Mouse (Mus musculus): ENCODE measurements around the gene Dnmt3b. TPM values are rescaled to one million over a fixed set of nuclear protein-coding genes. Genes with fewer than 3 reads are reported as not detected.
A peak's percentile ranks its signal among the peaks of the same experiment; 100 is the strongest.

Gene Dnmt3b
- polyA plus RNA-seq (2012; rRNA removed) = 0.96 and 1.0 TPM in 2 replicates

DNA sequence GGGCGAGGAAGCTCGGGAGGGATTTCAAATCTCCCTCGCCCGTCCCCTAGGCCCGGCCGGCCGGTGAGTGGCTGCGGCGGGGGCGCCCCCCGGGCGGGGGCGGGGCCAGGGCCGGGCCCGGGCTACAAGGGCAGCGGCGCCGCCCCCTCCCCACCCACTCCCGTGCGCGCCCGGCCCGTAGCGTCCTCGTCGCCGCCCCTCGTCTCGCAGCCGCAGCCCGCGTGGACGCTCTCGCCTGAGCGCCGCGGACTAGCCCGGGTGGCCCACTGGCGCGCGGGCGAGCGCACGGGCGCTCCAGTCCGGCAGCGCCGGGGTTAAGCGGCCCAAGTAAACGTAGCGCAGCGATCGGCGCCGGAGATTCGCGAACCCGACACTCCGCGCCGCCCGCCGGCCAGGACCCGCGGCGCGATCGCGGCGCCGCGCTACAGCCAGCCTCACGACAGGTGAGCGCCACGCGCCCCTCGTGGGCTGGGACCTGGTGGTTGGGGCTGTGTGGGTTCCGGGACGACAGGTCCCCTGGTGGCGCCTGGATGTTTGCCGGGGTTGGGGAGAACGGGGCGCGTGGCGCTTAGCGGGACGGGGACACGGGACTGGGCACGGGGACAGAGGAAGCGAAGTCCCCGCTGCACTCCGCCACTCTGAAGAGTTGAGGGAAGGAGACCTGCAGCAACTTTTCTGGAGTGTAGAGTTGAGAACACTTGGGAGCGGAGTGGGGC is at the start of gene Dnmt3b:
Dnmt3b (plus strand) TSS at position 153 of the 716 bp plus-strand sequence.
- TF ChIP-seq CTCF (IDR thresholded peaks at IDR 0.05; ENCODE audit: extremely low read depth, insufficient read depth, low read length) (no peak), POLR2A (IDR thresholded peaks at IDR 0.05; ENCODE audit: extremely low read depth, insufficient read depth, low read length) (no peak)
- Histone ChIP-seq H3K27ac (ENCODE audit: insufficient read depth, low read length) (no peak within 1 kb of the TSS), H3K4me1 (ENCODE audit: control insufficient read depth, insufficient read depth, low read length) (no peaks in the 10 kb centered on the region), H3K4me3 (ENCODE audit: insufficient read depth, low read length) (peak within 1 kb of the TSS; percentile 88)

DNA sequence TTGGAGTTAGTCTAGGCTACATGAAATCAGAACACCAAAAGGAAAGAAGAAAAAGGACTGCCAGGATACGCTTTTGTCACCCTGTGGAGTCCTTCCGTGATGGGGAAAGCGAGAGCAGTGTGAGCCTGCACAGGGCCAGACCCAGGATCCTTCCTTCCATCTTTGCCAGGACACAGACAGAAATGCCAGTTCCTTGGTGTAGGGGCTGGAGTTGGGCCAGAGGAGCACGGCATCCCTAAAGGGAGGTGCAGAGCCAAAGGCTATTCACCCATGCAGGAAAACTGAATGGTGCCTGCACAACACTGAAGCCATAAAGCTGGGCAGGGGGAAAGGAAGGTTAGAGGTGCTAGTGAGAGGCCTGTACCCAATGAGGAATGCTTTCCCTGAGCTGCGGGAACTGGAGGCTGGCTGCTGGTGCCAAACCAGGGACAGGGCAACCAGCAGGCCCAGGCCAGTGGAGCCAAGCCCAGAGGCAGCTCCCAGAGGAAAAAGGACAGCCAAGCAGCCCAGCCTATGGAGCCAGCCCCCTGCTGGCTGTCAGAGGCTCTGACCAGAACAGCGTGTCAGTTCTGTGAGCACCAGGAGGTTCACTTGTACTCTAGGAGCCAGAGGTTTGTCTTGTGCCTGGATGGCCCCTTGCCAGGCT is 49.1 kb upstream of the Dnmt3b start:
- no peak for TF ChIP-seq CTCF (IDR thresholded peaks at IDR 0.05; ENCODE audit: extremely low read depth, insufficient read depth, low read length)
- TF ChIP-seq POLR2A (IDR thresholded peaks at IDR 0.05; ENCODE audit: extremely low read depth, insufficient read depth, low read length) = no peak
- H3K4me3 ChIP-seq (ENCODE audit: insufficient read depth, low read length) = no peak overlapping the region
- no peak overlapping the region for H3K27ac ChIP-seq (ENCODE audit: insufficient read depth, low read length)
- H3K4me1 ChIP-seq (ENCODE audit: control insufficient read depth, insufficient read depth, low read length) = no peaks in the 10 kb centered on the region

DNA sequence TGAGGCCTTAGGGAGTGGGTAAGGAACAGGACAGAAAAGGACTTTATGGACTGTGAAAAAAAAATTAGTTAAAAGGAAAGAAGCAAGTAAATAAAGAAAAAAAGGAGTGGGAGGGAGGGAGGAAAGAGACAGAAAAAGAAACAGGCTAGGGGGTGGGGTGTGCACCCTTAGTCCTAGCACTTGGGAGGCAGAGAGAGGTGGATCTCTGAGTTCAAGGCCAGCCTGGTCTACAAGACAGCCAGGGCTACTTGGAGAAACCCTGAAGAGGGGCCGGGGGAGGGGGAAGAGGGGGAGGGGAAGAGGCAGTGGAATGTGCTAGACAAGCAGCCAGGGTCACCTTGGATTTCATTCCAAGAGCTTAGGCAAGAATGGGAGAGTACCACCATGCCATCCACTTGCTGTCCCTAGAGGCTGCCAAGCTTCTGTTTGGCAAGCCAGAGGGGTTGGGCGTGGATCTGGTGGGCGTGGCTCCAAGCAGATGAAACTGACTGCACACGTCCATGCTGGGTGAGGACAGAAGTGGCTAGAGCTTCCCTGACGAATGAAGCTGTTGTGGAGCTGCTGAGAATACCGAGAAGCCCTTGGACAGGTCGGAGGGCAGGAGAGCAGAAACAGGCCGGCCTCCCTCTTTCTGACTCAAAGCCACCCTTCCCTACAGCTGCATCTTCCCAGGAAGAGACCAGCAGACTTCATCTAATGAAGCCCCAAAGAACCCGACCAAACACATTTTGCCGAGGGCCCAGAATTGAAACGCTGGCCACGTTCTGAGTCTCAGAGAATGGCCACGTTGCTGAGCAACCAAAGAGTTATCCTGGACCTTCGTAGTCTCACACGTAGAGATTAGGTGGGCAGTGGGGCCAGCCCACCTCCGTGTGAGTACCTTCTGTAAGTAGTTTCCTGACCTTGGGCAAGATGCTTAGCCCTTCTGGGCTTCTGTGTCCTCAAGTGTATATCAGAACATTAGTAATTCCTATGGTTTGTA is 48.3 kb upstream of the Dnmt3b start:
- H3K4me1 ChIP-seq (ENCODE audit: control insufficient read depth, insufficient read depth, low read length) = no peaks in the 10 kb centered on the region
- no peak overlapping the region for H3K27ac ChIP-seq (ENCODE audit: insufficient read depth, low read length)
- H3K4me3 ChIP-seq (ENCODE audit: insufficient read depth, low read length) = no peak overlapping the region
- no peak for TF ChIP-seq CTCF (IDR thresholded peaks at IDR 0.05; ENCODE audit: extremely low read depth, insufficient read depth, low read length)
- no peak for TF ChIP-seq POLR2A (IDR thresholded peaks at IDR 0.05; ENCODE audit: extremely low read depth, insufficient read depth, low read length)

DNA sequence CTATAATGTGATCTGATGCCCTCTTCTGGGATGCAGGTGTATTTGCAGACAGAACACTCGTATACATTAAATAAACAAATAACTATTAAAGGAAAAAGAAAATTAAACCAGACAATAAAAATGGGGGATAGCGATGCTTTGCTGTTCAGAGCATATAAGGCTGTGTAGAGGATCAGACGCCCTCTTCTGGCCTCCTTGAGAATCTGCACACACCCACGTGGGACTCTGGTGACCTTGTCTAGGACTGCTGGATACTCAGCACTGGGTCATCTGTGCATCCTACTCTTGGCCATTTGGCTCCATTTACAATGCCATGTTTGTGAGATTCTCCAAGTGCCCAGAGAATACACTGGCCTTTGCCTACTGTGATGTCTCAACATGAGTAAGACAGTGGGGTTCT is 45.5 kb upstream of the Dnmt3b start:
- TF ChIP-seq CTCF (IDR thresholded peaks at IDR 0.05; ENCODE audit: extremely low read depth, insufficient read depth, low read length) (no peak), POLR2A (IDR thresholded peaks at IDR 0.05; ENCODE audit: extremely low read depth, insufficient read depth, low read length) (no peak)
- Histone ChIP-seq H3K4me3 (ENCODE audit: insufficient read depth, low read length) (no peak overlapping the region), H3K4me1 (ENCODE audit: control insufficient read depth, insufficient read depth, low read length) (no peaks in the 10 kb centered on the region), H3K27ac (ENCODE audit: insufficient read depth, low read length) (no peak overlapping the region)

DNA sequence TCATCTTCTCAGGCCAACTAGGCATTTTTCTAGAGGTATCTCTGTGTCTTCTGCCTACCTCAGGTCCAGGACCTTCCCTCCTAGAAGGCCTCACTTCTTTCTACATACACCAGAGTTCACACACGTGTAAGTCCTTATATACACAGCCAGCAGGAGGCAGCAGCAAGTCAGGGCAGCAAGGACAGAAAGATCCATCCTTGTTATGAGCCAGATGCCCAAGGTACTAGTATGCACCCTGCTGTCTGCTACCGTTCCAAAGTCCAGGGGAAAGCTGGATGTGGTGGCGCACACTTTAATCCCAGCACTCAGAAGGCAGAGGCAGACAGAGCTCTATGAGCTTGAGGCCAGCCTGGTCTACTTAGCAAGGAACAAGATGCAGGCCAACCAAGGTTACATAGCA is 42.8 kb upstream of the Dnmt3b start:
- H3K27ac ChIP-seq (ENCODE audit: insufficient read depth, low read length) = no peak overlapping the region
- TF ChIP-seq CTCF (IDR thresholded peaks at IDR 0.05; ENCODE audit: extremely low read depth, insufficient read depth, low read length) = no peak
- TF ChIP-seq POLR2A (IDR thresholded peaks at IDR 0.05; ENCODE audit: extremely low read depth, insufficient read depth, low read length) = no peak
- H3K4me1 ChIP-seq (ENCODE audit: control insufficient read depth, insufficient read depth, low read length) = no peaks in the 10 kb centered on the region
- H3K4me3 ChIP-seq (ENCODE audit: insufficient read depth, low read length) = no peak overlapping the region

DNA sequence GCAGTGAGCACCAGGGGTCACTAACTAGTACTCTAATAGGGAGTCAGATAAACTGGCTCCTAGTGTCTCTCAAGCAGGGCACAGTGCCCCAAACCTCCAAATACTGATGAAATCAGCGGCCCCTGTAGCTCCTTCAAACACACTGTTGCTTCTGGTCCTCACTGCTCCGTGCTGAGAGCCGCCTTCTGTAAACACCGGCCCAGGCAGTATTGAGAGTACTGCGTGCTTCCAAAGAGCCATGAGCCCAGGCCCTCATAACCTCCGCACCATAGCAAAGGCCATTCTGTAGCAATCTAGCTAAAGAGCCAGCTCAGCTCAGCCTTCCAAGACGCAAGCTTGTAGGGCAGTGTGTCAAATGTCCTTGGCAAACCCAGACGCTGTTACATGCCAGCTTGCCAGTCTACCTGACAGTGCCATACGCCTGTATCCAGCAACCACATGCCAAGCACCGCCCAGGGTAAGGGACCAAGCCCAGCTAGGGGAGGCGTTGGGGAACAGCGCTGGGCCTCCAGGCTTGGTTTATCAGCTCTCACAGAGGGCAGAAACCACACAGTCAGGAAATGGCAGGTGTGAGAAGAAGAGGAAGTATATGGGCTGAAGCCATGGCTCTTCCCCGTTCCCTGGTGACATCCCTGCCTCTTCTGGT is 41.3 kb upstream of the Dnmt3b start:
- H3K27ac ChIP-seq (ENCODE audit: insufficient read depth, low read length) = no peak overlapping the region
- TF ChIP-seq CTCF (IDR thresholded peaks at IDR 0.05; ENCODE audit: extremely low read depth, insufficient read depth, low read length) = no peak
- TF ChIP-seq POLR2A (IDR thresholded peaks at IDR 0.05; ENCODE audit: extremely low read depth, insufficient read depth, low read length) = no peak
- no peak overlapping the region for H3K4me3 ChIP-seq (ENCODE audit: insufficient read depth, low read length)
- H3K4me1 ChIP-seq (ENCODE audit: control insufficient read depth, insufficient read depth, low read length) = 0 out of 2 replicates have a peak, but pooled peaks cover 2% of the 10 kb centered on the region

DNA sequence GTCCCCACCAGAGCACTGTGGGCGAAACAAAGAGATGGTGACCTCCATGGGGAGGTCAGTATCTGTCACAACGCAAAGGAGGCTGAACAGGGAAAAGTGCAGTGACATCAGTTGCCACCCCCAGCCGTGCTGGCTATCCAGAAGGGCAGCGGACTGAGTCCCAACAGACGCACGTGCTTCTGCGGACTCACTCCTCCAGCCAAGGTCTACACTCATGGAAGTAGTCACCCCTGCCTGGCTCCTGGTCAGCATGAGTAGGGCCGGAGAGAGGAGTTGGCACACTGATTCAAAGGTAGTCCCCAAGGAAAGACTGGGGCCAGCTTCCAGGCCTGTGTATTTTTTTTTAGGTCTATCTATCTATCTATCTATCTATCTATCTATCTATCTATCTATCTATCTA is 40.2 kb upstream of the Dnmt3b start:
- TF ChIP-seq CTCF (IDR thresholded peaks at IDR 0.05; ENCODE audit: extremely low read depth, insufficient read depth, low read length) (no peak), POLR2A (IDR thresholded peaks at IDR 0.05; ENCODE audit: extremely low read depth, insufficient read depth, low read length) (no peak)
- Histone ChIP-seq H3K4me1 (ENCODE audit: control insufficient read depth, insufficient read depth, low read length) (0 out of 2 replicates have a peak, but pooled peaks cover 2% of the 10 kb centered on the region), H3K4me3 (ENCODE audit: insufficient read depth, low read length) (no peak overlapping the region), H3K27ac (ENCODE audit: insufficient read depth, low read length) (no peak overlapping the region)

DNA sequence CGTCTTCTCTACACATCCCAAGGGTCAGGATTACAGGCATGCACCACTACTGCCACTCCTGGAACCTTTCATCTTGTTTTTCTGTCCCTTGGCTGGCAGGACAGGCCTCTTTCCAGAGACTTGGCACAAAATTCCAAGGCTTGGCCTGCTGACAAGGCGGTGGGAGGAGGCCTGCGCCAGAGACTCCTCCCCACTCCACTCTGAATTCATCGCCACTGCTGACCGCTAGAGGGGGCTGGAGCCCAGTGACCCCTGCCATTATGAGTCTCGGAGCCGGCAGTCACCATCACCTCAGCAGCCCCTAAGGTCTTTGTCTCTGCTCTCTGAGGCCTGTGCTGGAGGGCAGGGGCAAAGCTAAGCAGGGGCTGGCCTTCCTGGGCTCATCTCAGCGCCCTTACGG is 39.7 kb upstream of the Dnmt3b start:
- Histone ChIP-seq H3K4me3 (ENCODE audit: insufficient read depth, low read length) (no peak overlapping the region), H3K4me1 (ENCODE audit: control insufficient read depth, insufficient read depth, low read length) (0 out of 2 replicates have a peak, but pooled peaks cover 2% of the 10 kb centered on the region), H3K27ac (ENCODE audit: insufficient read depth, low read length) (no peak overlapping the region)
- TF ChIP-seq POLR2A (IDR thresholded peaks at IDR 0.05; ENCODE audit: extremely low read depth, insufficient read depth, low read length) (no peak), CTCF (IDR thresholded peaks at IDR 0.05; ENCODE audit: extremely low read depth, insufficient read depth, low read length) (peak; percentile 53)
